Mouse (Mus musculus): ENCODE data around the gene Ncor2. TPM values are rescaled to one million over a fixed set of nuclear protein-coding genes. Genes with fewer than 3 reads are reported as not detected.

Gene Ncor2
- polyA plus RNA-seq, 1 experiment: 7.2 TPM

- Histone ChIP-seq H3K36me3 (ENCODE audit: control insufficient read depth) (peaks cover 20% of the 10 kb centered on the region), H3K27me3 (ENCODE audit: control insufficient read depth) (no peaks in the 10 kb centered on the region), H3K9me3 (ENCODE audit: control insufficient read depth, low read length) (no peaks in the 10 kb centered on the region), H3K4me3 (replicated peaks) (no peak overlapping the region), H3K4me1 (ENCODE audit: control insufficient read depth) (no peaks in the 10 kb centered on the region; the same call in 1 of the 2 replicates)
- TF ChIP-seq GATA1 (IDR thresholded peaks at IDR 0.05; ENCODE audit: low read length) (no peak), TAL1 (IDR thresholded peaks at IDR 0.05; ENCODE audit: low read length) (no peak)
These were observed 105.1 kb downstream of the Ncor2 start for GRCm38 (mm10) chr5:125073896-125074295.

GRCm38 (mm10) chr5:125073335-125073734 is 105.7 kb downstream of the Ncor2 start:
- no peaks in the 10 kb centered on the region for H3K9me3 ChIP-seq (ENCODE audit: control insufficient read depth, low read length)
- H3K4me1 ChIP-seq (ENCODE audit: control insufficient read depth): no peaks in the 10 kb centered on the region; the same call in 1 of the 2 replicates
- H3K4me3 ChIP-seq (replicated peaks): no peak overlapping the region
- TF ChIP-seq TAL1 (IDR thresholded peaks at IDR 0.05; ENCODE audit: low read length) (no peak), GATA1 (IDR thresholded peaks at IDR 0.05; ENCODE audit: low read length) (no peak)
- peaks cover 17% of the 10 kb centered on the region for H3K36me3 ChIP-seq (ENCODE audit: control insufficient read depth)
- no peaks in the 10 kb centered on the region for H3K27me3 ChIP-seq (ENCODE audit: control insufficient read depth)

GRCm38 (mm10) chr5:125072425-125072824 is 106.6 kb downstream of the Ncor2 start:
- H3K36me3 ChIP-seq (ENCODE audit: control insufficient read depth): peaks cover 13% of the 10 kb centered on the region
- H3K4me1 ChIP-seq (ENCODE audit: control insufficient read depth): no peaks in the 10 kb centered on the region; the same call in 1 of the 2 replicates
- TF ChIP-seq GATA1 (IDR thresholded peaks at IDR 0.05; ENCODE audit: low read length): no peak
- TF ChIP-seq TAL1 (IDR thresholded peaks at IDR 0.05; ENCODE audit: low read length): no peak
- no peaks in the 10 kb centered on the region for H3K9me3 ChIP-seq (ENCODE audit: control insufficient read depth, low read length)
- no peaks in the 10 kb centered on the region for H3K27me3 ChIP-seq (ENCODE audit: control insufficient read depth)
- H3K4me3 ChIP-seq (replicated peaks): no peak overlapping the region

- H3K9me3 ChIP-seq (ENCODE audit: control insufficient read depth, low read length): no peaks in the 10 kb centered on the region
These were observed 107.1 kb downstream of the Ncor2 start for GRCm38 (mm10) chr5:125071919-125072318.

GRCm38 (mm10) chr5:125070399-125070798 is 108.6 kb downstream of the Ncor2 start:
- no peak for TF ChIP-seq TAL1 (IDR thresholded peaks at IDR 0.05; ENCODE audit: low read length)
- TF ChIP-seq GATA1 (IDR thresholded peaks at IDR 0.05; ENCODE audit: low read length): no peak
- H3K4me1 ChIP-seq (ENCODE audit: control insufficient read depth): peaks cover 3% of the 10 kb centered on the region
- H3K9me3 ChIP-seq (ENCODE audit: control insufficient read depth, low read length): no peaks in the 10 kb centered on the region
- H3K4me3 ChIP-seq (replicated peaks): no peak overlapping the region
- H3K27me3 ChIP-seq (ENCODE audit: control insufficient read depth): no peaks in the 10 kb centered on the region
- H3K36me3 ChIP-seq (ENCODE audit: control insufficient read depth): peaks cover 24% of the 10 kb centered on the region

More at GRCm38 (mm10) chr5:125071919-125072318, 107.1 kb downstream of the Ncor2 start:
- H3K4me1 ChIP-seq (ENCODE audit: control insufficient read depth): no peaks in the 10 kb centered on the region; the same call in none of the 2 replicates
- peaks cover 10% of the 10 kb centered on the region for H3K36me3 ChIP-seq (ENCODE audit: control insufficient read depth)
- H3K27me3 ChIP-seq (ENCODE audit: control insufficient read depth): no peaks in the 10 kb centered on the region
- no peak for TF ChIP-seq GATA1 (IDR thresholded peaks at IDR 0.05; ENCODE audit: low read length)
- no peak for TF ChIP-seq TAL1 (IDR thresholded peaks at IDR 0.05; ENCODE audit: low read length)
- H3K4me3 ChIP-seq (replicated peaks): no peak overlapping the region

- H3K9me3 ChIP-seq (ENCODE audit: control insufficient read depth, low read length): no peaks in the 10 kb centered on the region
- H3K4me3 ChIP-seq (replicated peaks): no peak overlapping the region
- H3K36me3 ChIP-seq (ENCODE audit: control insufficient read depth): peaks cover 28% of the 10 kb centered on the region
- peaks cover 3% of the 10 kb centered on the region for H3K4me1 ChIP-seq (ENCODE audit: control insufficient read depth)
- no peak for TF ChIP-seq GATA1 (IDR thresholded peaks at IDR 0.05; ENCODE audit: low read length)
- no peak for TF ChIP-seq TAL1 (IDR thresholded peaks at IDR 0.05; ENCODE audit: low read length)
- H3K27me3 ChIP-seq (ENCODE audit: control insufficient read depth): no peaks in the 10 kb centered on the region
These were observed 109.1 kb downstream of the Ncor2 start for GRCm38 (mm10) chr5:125069916-125070315.

GRCm38 (mm10) chr5:125069426-125069825 is 109.6 kb downstream of the Ncor2 start:
- Histone ChIP-seq H3K9me3 (ENCODE audit: control insufficient read depth, low read length) (no peaks in the 10 kb centered on the region), H3K27me3 (ENCODE audit: control insufficient read depth) (no peaks in the 10 kb centered on the region), H3K4me3 (replicated peaks) (no peak overlapping the region), H3K4me1 (ENCODE audit: control insufficient read depth) (peaks cover 3% of the 10 kb centered on the region), H3K36me3 (ENCODE audit: control insufficient read depth) (peaks cover 28% of the 10 kb centered on the region)
- TF ChIP-seq TAL1 (IDR thresholded peaks at IDR 0.05; ENCODE audit: low read length): no peak
- no peak for TF ChIP-seq GATA1 (IDR thresholded peaks at IDR 0.05; ENCODE audit: low read length)

- no peaks in the 10 kb centered on the region for H3K9me3 ChIP-seq (ENCODE audit: control insufficient read depth, low read length)
These were observed 110.6 kb downstream of the Ncor2 start for GRCm38 (mm10) chr5:125068371-125068951.

GRCm38 (mm10) chr5:125067673-125068072 is 111.3 kb downstream of the Ncor2 start:
- Histone ChIP-seq H3K4me1 (ENCODE audit: control insufficient read depth) (peaks cover 3% of the 10 kb centered on the region), H3K36me3 (ENCODE audit: control insufficient read depth) (peaks cover 25% of the 10 kb centered on the region), H3K27me3 (ENCODE audit: control insufficient read depth) (no peaks in the 10 kb centered on the region)

More at GRCm38 (mm10) chr5:125068371-125068951, 110.6 kb downstream of the Ncor2 start:
- TF ChIP-seq TAL1 (IDR thresholded peaks at IDR 0.05; ENCODE audit: low read length) (no peak), GATA1 (IDR thresholded peaks at IDR 0.05; ENCODE audit: low read length) (no peak)
- H3K36me3 ChIP-seq (ENCODE audit: control insufficient read depth): peaks cover 25% of the 10 kb centered on the region
- H3K4me3 ChIP-seq (replicated peaks): no peak overlapping the region
- peaks cover 3% of the 10 kb centered on the region for H3K4me1 ChIP-seq (ENCODE audit: control insufficient read depth)
- H3K27me3 ChIP-seq (ENCODE audit: control insufficient read depth): no peaks in the 10 kb centered on the region

More at GRCm38 (mm10) chr5:125067673-125068072, 111.3 kb downstream of the Ncor2 start:
- no peak for TF ChIP-seq GATA1 (IDR thresholded peaks at IDR 0.05; ENCODE audit: low read length)
- no peak for TF ChIP-seq TAL1 (IDR thresholded peaks at IDR 0.05; ENCODE audit: low read length)
- no peaks in the 10 kb centered on the region for H3K9me3 ChIP-seq (ENCODE audit: control insufficient read depth, low read length)
- no peak overlapping the region for H3K4me3 ChIP-seq (replicated peaks)
